Mouse (Mus musculus): Measurements from ENCODE around the gene Cdc42bpa. TPM values are rescaled to one million over a fixed set of nuclear protein-coding genes. Genes with fewer than 3 reads are reported as not detected.

Cdc42bpa gene
- polyA plus RNA-seq (2014; fragmentation: Illumina TruSeq; extraction: RNeasy Lipid Tissue Mini Kit (QIAGEN cat#74804); ENCODE audit: insufficient read depth, low read depth, low replicate concordance), result 14.6 TPM

DNA sequence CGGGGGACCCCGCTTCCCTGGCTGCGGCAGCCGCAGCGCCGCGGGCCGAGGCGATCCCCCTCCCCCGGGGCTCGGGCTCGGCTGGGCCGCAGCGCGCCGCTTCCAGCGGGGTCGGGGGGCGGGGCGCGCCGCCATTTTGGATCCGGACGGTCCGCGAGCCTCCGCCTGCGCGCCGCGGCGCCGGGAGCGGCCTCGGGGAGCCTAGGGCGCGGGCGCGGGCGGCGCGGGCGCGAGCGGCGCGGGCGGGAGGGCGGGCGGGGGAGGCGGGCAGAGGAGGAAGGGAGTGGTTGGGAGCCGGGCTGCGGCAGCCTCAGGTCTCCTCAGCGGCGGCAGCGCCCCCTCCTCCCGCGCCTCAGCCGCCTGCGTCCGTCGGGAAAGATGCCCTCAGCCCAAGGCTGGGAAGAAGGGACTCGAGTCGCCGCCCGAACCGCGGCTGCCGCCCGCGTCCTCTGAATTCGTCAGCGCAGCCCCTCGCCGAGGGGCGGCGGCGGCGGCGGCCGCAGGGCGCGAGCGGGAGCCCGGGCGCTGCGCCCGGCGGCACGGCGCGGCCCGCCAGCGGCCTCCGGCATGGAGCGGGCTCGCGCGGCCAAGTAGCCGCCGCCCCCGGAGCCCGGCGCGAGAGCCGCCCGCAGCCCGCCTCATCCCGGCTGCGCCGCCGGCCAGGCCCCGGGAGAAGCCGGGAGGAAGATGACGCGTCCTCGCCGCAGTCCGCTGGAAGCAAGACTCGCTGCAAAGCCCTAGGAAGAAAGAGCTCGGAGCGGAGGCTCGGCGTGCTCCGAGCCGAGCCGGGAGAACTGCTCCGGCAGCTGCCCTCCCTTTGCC is at the start of gene Cdc42bpa:
Gene Cdc42bpa, plus strand, starts transcription at position 752 of the 822 bp plus-strand sequence.

DNA sequence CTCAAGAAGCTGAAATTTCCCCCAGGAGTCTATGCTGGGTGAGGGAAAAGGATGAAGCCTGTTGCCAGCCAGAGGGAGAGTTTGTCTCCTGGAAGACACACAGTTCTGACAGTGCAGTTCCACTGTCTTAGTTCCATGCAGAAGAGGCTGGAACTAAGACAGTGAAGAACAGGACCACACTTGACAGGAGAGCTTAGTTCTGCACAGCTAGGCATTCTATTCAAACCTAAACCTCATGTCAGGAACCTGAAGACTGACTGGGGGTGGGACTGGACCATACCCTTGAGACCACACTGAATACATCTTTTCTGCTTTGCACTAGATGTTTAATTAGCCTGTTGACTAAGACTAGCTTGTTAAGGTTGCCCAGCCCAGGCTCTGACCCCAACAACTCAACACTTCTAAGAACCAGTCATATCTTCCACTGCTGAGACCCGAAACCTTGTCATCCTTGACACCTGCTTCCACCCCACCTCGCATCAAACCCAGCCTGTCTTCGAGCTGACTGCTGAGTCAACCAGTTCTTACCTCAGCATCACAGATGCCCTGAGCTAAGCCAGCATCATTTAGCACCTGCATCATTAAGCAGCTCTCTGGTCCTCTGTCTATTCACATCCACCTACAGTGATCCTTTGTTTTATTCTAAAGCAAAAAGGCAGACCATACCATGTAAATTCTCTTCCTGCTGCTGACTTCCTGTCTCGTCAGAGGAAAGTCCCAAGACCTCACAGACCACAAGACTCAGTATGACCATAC is 238.9 kb downstream of the Cdc42bpa start, which contains the start of gene Coq8a:
Gene Coq8a, minus strand, starts transcription at position 644 of the 756 bp plus-strand sequence.

Other genes starting within 250 kb of the Cdc42bpa start
- gene Kif28, start 215.2 kb upstream of the Cdc42bpa start, polyA plus RNA-seq (2014; fragmentation: Illumina TruSeq; extraction: RNeasy Lipid Tissue Mini Kit (QIAGEN cat#74804); ENCODE audit: insufficient read depth, low read depth, low replicate concordance), result not detected
- not detected for gene Gm10518, start 157.1 kb upstream of the Cdc42bpa start, polyA plus RNA-seq (2014; fragmentation: Illumina TruSeq; extraction: RNeasy Lipid Tissue Mini Kit (QIAGEN cat#74804); ENCODE audit: insufficient read depth, low read depth, low replicate concordance)
- gene Ahctf1, start 156.8 kb upstream of the Cdc42bpa start, polyA plus RNA-seq (2014; fragmentation: Illumina TruSeq; extraction: RNeasy Lipid Tissue Mini Kit (QIAGEN cat#74804); ENCODE audit: insufficient read depth, low read depth, low replicate concordance), result 14.0 TPM
- 13.3 TPM for gene Coq8a, start 239.1 kb downstream of the Cdc42bpa start, polyA plus RNA-seq (2014; fragmentation: Illumina TruSeq; extraction: RNeasy Lipid Tissue Mini Kit (QIAGEN cat#74804); ENCODE audit: insufficient read depth, low read depth, low replicate concordance)

Data from lung, adult 10 weeks (tissue).